Mouse (Mus musculus): ENCODE results near the gene 4930556J24Rik.
A peak's percentile ranks its signal among the peaks of the same experiment; 100 is the strongest.

- TF ChIP-seq CTCF (conservative IDR thresholded peaks at IDR 0.05; ENCODE audit: insufficient read depth, insufficient read length, low read depth, low read length) (0 out of 2 replicates have a peak, but pooled peaks have one; percentile 7), POLR2A (IDR thresholded peaks at IDR 0.05; ENCODE audit: low read depth, low read length) (peak; percentile 23)
These were observed 7.5 kb upstream of the 4930556J24Rik start for GRCm38 (mm10) chr11:3983863-3984745.
